Mouse (Mus musculus) neural tube, embryonic 14.5 days (tissue): ENCODE data around the gene Vmn1r218. TPM values are rescaled to one million over a fixed set of nuclear protein-coding genes. Genes with fewer than 3 reads are reported as not detected.

Experiments used
- polyA plus RNA-seq: library from polyadenylated mRNA; unstranded; fragments of >200 nt; fragmentation: Nextera tagmentation; extraction: Ambion mirVana; gene quantifications from 2 replicates; pipeline ENCODE4 v1.2.1, GENCODE M21; 2014

Vmn1r218 gene
- polyA plus RNA-seq, 1 experiment from 2014 or later = not detected

Other genes with a start within 250 kb of the Vmn1r218 start
- not detected in 2 replicates for gene Vmn1r212, start 248.9 kb upstream of the Vmn1r218 start, polyA plus RNA-seq
- gene Vmn1r213, start 125.5 kb upstream of the Vmn1r218 start, polyA plus RNA-seq = not detected in 2 replicates
- not detected in 2 replicates for gene Vmn1r214, start 102.7 kb upstream of the Vmn1r218 start, polyA plus RNA-seq
- not detected in 2 replicates for gene Vmn1r215, start 65.1 kb upstream of the Vmn1r218 start, polyA plus RNA-seq
- gene Vmn1r217, start 14.9 kb upstream of the Vmn1r218 start, polyA plus RNA-seq = not detected in 2 replicates
- gene Vmn1r219, start 26.2 kb downstream of the Vmn1r218 start, polyA plus RNA-seq = not detected in 2 replicates
- gene Vmn1r220, start 54.8 kb downstream of the Vmn1r218 start, polyA plus RNA-seq = not detected in 2 replicates
- not detected in 2 replicates for gene Vmn1r221, start 81.0 kb downstream of the Vmn1r218 start, polyA plus RNA-seq
- gene Vmn1r222, start 102.8 kb downstream of the Vmn1r218 start, polyA plus RNA-seq = not detected in 2 replicates
- gene Vmn1r223, start 114.0 kb downstream of the Vmn1r218 start, polyA plus RNA-seq = not detected in 2 replicates
- 51.9 and 59.8 TPM in 2 replicates for gene Zfp322a, start 236.1 kb downstream of the Vmn1r218 start, polyA plus RNA-seq